In the genomic region with DNA sequence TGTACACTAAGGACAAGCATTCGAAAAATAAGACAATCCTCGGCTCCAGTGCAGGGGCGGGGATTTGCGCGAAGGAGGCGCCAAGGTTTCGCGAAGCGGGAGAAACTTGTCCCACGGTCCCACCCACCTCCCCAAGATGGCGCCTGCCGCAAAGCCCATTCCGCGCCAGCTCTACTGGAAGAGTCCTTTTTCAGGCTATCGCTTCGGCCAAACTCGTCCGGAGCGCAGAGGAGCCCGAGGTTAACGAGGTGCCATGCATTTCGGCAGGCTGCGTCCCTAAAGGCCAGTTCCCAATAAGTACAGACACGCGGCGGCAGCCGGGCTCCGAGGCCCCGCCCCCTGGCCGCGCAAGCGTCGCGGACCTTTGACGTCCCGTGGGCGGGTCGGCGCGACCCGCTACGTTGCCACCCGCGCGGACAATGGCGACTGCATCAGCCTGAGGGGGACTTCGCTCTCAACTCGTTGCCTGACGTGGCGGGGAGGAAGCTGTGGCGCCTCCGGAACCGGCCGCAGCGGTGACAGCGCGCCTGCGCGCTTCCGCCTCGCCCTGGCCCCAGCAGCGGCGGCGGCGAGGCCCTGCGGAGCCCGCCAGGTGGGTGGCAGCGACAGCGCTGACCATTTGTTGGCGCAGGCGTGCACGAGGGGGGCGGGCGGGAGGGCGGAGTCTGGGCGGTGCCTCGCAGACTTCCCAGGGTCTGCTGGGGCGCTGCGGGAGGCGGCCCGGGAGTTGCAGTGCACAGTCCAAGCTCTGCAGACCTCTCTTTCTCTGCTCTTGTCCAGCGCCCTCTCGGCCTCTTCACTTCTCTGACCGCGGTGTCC, we compare ENCODE assay signal across 8 mouse cellular contexts. TPM values are rescaled to one million over a fixed set of nuclear protein-coding genes. Genes with fewer than 3 reads are reported as not detected.
A peak's percentile ranks its signal among the peaks of the same experiment; 100 is the strongest.
DNase-seq lines count a peak whose midpoint lies in the region; ATAC-seq lines count a peak whose summit lies in the region.

Gene Htatsf1 (plus strand): TSS at position 410 of the 819 bp plus-strand sequence.

- H3K4me1 ChIP-seq in brown adipose tissue, adult 24 weeks (ENCODE audit: control insufficient read depth, insufficient read depth, insufficient read length, low read length) = no peaks in the 10 kb centered on the region
- H3K4me1 ChIP-seq in heart, embryonic 13.5 days = peaks cover 5% of the 10 kb centered on the region
- peaks cover 5% of the 10 kb centered on the region; the same call in 1 of the 2 replicates for H3K4me1 ChIP-seq in liver, embryonic 13.5 days (replicated peaks)
- H3K4me1 ChIP-seq in stomach, embryonic 16.5 days (ENCODE audit: control insufficient read depth, insufficient read depth, low read length) = no peaks in the 10 kb centered on the region; the same call in 1 of the 2 replicates

- H3K9ac ChIP-seq in heart, embryonic 13.5 days = peak within 1 kb of the TSS; percentile 85
- peak within 1 kb of the TSS; percentile 72 for H3K9ac ChIP-seq in liver, embryonic 13.5 days
- H3K9ac ChIP-seq in stomach, embryonic 16.5 days (ENCODE audit: low read length) = peak within 1 kb of the TSS; percentile 79

- ATAC-seq in heart, embryonic 13.5 days (ENCODE audit: extremely low read depth, insufficient number of reproducible peaks, low FRiP score, low TSS enrichment) = peak; percentile 89
- ATAC-seq in liver, embryonic 13.5 days (ENCODE audit: low read depth) = peak; percentile 95
- ATAC-seq in stomach, embryonic 16.5 days (ENCODE audit: insufficient read depth, low FRiP score) = peak; percentile 95

- H3K36me3 ChIP-seq in heart, embryonic 13.5 days = peaks cover 21% of the 10 kb centered on the region
- H3K36me3 ChIP-seq in liver, embryonic 13.5 days = 0 out of 2 replicates have a peak, but pooled peaks cover 7% of the 10 kb centered on the region
- no peaks in the 10 kb centered on the region for H3K36me3 ChIP-seq in stomach, embryonic 16.5 days (ENCODE audit: control insufficient read depth, insufficient read depth, low read length)

- H3K4me2 ChIP-seq in heart, embryonic 13.5 days = peak within 1 kb of the TSS; percentile 70
- H3K4me2 ChIP-seq in liver, embryonic 13.5 days = peak within 1 kb of the TSS; percentile 72
- H3K4me2 ChIP-seq in stomach, embryonic 16.5 days (ENCODE audit: low read depth, low read length) = peak within 1 kb of the TSS; percentile 57

- no peaks in the 10 kb centered on the region for H3K9me3 ChIP-seq in heart, embryonic 13.5 days
- no peaks in the 10 kb centered on the region for H3K9me3 ChIP-seq in liver, embryonic 13.5 days (replicated peaks)
- H3K9me3 ChIP-seq in stomach, embryonic 16.5 days (replicated peaks; ENCODE audit: control insufficient read depth, low read length) = no peaks in the 10 kb centered on the region

- DNase-seq in CD4-positive, CD25-positive, alpha-beta regulatory T cell, adult 2 months (ENCODE audit: low read depth, low spot score) = peak; percentile 89
- peak; percentile 7 for DNase-seq in fat pad, adult 2 months (ENCODE audit: extremely low read depth, low read depth, low spot score)
- DNase-seq in kidney, postnatal 10 days = peak; percentile 87
- peak; percentile 68 for DNase-seq in liver, embryonic 13.5 days
- DNase-seq in neural tube, embryonic 10.5 days (ENCODE audit: extremely low spot score, low spot score) = peak; percentile 79

- peak within 1 kb of the TSS; percentile 98 for H3K4me3 ChIP-seq in brown adipose tissue, adult 24 weeks (ENCODE audit: insufficient read depth, low read depth, low read length)
- peak within 1 kb of the TSS; percentile 67 for H3K4me3 ChIP-seq in heart, embryonic 13.5 days
- peak within 1 kb of the TSS; percentile 72 for H3K4me3 ChIP-seq in liver, embryonic 13.5 days (replicated peaks)
- peak within 1 kb of the TSS; percentile 63 for H3K4me3 ChIP-seq in stomach, embryonic 16.5 days (replicated peaks; ENCODE audit: low read length)

- H3K27me3 ChIP-seq in heart, embryonic 13.5 days (replicated peaks) = no peaks in the 10 kb centered on the region
- no peaks in the 10 kb centered on the region for H3K27me3 ChIP-seq in liver, embryonic 13.5 days
- no peaks in the 10 kb centered on the region for H3K27me3 ChIP-seq in stomach, embryonic 16.5 days (ENCODE audit: control insufficient read depth, insufficient read depth, low read length)

- peak within 1 kb of the TSS; percentile 98 for H3K27ac ChIP-seq in brown adipose tissue, adult 24 weeks (replicated peaks; ENCODE audit: low read depth, low read length)
- H3K27ac ChIP-seq in heart, embryonic 13.5 days (replicated peaks) = peak within 1 kb of the TSS; percentile 94
- H3K27ac ChIP-seq in liver, embryonic 13.5 days = peak within 1 kb of the TSS; percentile 76
- H3K27ac ChIP-seq in stomach, embryonic 16.5 days (ENCODE audit: low read length) = peak within 1 kb of the TSS; percentile 96

- WGBS in heart, embryonic 13.5 days = 10% methylated on average over 82 of the region's 85 CpGs
- WGBS in liver, embryonic 13.5 days (ENCODE audit: insufficient replicate concordance) = 13% methylated on average over 76 of the region's 85 CpGs
- WGBS in stomach, embryonic 16.5 days = 17% methylated on average over 72 of the region's 85 CpGs

RNA-seq across cellular contexts. Expression of gene Htatsf1, which starts in this region (rescaled TPM):
- 37.3 and 38.0 TPM in 2 replicates for polyA plus RNA-seq in brown adipose tissue, adult 24 weeks (2012; ENCODE audit: insufficient read depth, insufficient read length, missing spikeins)
- 57.4 and 61.8 TPM in 2 replicates for polyA plus RNA-seq in heart, embryonic 13.5 days (2015; fragmentation: Nextera tagmentation; extraction: Ambion mirVana)
- polyA plus RNA-seq in liver, embryonic 13.5 days (2015; fragmentation: Nextera tagmentation; extraction: Ambion mirVana) = 32.4 and 33.7 TPM in 2 replicates
- 47.6 and 53.7 TPM in 2 replicates for polyA plus RNA-seq in stomach, embryonic 16.5 days (2015; fragmentation: Nextera tagmentation; extraction: Ambion mirVana)

Comparison
In these comparisons a context has a peak if more than half of its experiments do, and no peak if none do; other contexts are left out.
1. Peak in every context shown above with its lines: DNase-seq, ATAC-seq, H3K4me3 ChIP-seq and H3K27ac ChIP-seq.
2. DNase-seq: peak in every context shown above with its lines; median percentile 89 in CD4-positive, CD25-positive, alpha-beta regulatory T cell, adult 2 months; 87 in kidney, postnatal 10 days; 79 in neural tube, embryonic 10.5 days; 68 in liver, embryonic 13.5 days; 7 in fat pad, adult 2 months.